Mouse (Mus musculus) heart, adult 10 weeks (tissue): Measurements from ENCODE around the gene Crybb1. TPM values are rescaled to one million over a fixed set of nuclear protein-coding genes. Genes with fewer than 3 reads are reported as not detected.

Experiments used
- polyA plus RNA-seq: library from polyadenylated mRNA; stranded (reverse); fragments of 350-450 nt; fragmentation: Illumina TruSeq; extraction: RNeasy Lipid Tissue Mini Kit (QIAGEN cat#74804); gene quantifications from one replicate; pipeline ENCODE4 v1.2.3, GENCODE M21; 2014; ENCODE audit warnings: low read depth, low replicate concordance

Crybb1 gene
- polyA plus RNA-seq = 2.6 TPM

DNA sequence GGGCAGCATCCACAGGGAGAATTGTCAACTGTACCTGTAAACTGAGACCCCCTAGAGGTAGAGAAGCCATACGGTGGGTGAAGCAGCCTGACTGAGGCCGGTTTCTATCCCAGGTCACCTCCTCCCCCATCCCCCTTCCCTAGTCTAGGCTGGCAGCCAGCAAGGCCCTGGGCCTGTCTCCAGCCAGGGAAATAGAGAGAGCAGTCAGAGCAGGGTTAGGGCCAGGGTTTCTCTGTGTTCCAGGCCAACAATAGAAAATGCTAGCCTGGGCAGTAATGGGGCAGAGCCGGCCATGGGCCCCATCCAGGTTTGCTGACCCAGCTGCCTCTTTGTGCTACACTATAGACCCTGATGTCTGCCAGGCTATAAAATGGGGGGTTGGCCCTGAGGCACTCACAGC is at the start of gene Crybb1:
Crybb1 (plus strand) TSS at position 390 of the 400 bp plus-strand sequence.

DNA sequence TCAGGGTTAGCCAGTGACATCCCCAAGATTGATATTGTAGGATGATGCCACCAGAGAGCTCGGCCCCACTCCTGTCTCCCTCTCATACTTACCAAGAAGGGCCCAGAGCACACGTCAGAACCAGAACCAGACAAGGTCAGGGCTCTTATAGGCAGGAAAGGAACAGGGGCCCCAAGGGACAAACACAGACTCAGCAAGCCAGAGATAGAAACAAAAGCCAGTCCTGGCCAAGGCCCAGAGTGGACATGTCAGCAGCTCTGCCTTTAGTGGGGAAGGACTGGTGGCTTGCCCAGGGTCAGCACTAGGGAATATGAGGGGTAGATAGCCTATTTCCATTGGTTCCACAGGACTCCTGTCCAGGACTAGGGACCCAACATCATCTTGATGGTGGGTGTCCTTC is 3.2 kb upstream of the Crybb1 start, which contains the start of gene Cryba4:
Cryba4 (minus strand) TSS at position 119 of the 400 bp plus-strand sequence.

DNA sequence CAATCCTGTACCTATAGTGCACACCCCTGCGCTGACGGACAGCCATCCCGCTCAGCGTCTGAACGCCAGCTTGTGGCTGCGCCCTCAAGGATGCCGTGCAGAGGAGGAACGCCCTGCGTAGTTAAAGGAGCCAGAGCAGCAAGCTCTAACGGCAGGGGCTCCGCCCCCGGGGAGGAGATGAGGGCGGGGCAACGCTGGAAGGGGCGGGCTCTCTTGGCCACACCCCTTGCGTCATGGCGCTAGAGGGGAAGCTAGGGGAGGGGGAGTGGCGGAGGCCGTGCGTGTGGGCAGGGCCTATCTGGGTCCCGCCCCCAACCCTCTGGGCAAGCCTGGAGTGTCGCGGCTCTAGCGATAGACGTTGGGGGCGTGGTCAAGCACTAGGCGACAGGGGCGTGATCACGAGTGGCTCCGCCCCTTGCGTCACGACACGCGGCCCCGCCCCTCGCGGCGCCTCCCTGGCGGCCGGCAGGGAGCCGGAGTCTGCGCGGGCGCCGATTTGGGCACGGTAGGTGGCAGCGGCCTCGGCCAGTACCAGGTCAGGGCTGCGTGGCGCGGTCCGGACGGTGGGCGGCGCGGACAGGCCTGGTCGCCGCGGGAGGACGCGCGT is 20.8 kb downstream of the Crybb1 start, which contains the start of gene Tpst2:
Tpst2 (plus strand) TSS at position 425 of the 607 bp plus-strand sequence.

Other genes starting within 250 kb of the Crybb1 start
- 9.9 TPM for gene Cryba4, start 3.3 kb upstream of the Crybb1 start, polyA plus RNA-seq
- gene Tpst2, start 20.9 kb downstream of the Crybb1 start, polyA plus RNA-seq = 38.5 TPM
- gene Tfip11, start 70.5 kb downstream of the Crybb1 start, polyA plus RNA-seq = 15.3 TPM
- 13.4 TPM for gene Srrd, start 87.2 kb downstream of the Crybb1 start, polyA plus RNA-seq
- 10.5 TPM for gene Hps4, start 87.3 kb downstream of the Crybb1 start, polyA plus RNA-seq
- not detected for gene Gm6583, start 100.2 kb downstream of the Crybb1 start, polyA plus RNA-seq
- 0.52 TPM for gene Asphd2, start 139.1 kb downstream of the Crybb1 start, polyA plus RNA-seq
- not detected for gene Gm6588, start 193.6 kb downstream of the Crybb1 start, polyA plus RNA-seq